Mouse (Mus musculus): Measurements from ENCODE around the gene Cntnap2. TPM values are rescaled to one million over a fixed set of nuclear protein-coding genes. Genes with fewer than 3 reads are reported as not detected.
A peak's percentile ranks its signal among the peaks of the same experiment; 100 is the strongest.
"Not testable (repeated sequence)": the region's sequence is repeated elsewhere in the genome, so short reads cannot be mapped to it uniquely, and the experiment has no call there.

Cntnap2 gene
- polyA plus RNA-seq, 1 experiment from 2014 or later: 1.3 TPM

GRCm38 (mm10) chr6:47188596-47188995, 2129.4 kb downstream of the Cntnap2 start:
- not testable (repeated sequence) for H3K4me3 ChIP-seq (ENCODE audit: low read depth, low read length); H3K27ac ChIP-seq (ENCODE audit: low read depth); H3K9me3 ChIP-seq (ENCODE audit: control insufficient read depth, low read length); H3K4me2 ChIP-seq (ENCODE audit: low read length); H3K4me1 ChIP-seq (replicated peaks; ENCODE audit: control insufficient read depth, insufficient read depth, low read length); H3K36me3 ChIP-seq (ENCODE audit: control insufficient read depth, insufficient read depth, low read length); DNase-seq (ENCODE audit: low spot score); H3K27me3 ChIP-seq (replicated peaks; ENCODE audit: control insufficient read depth, insufficient read depth, low read length); ATAC-seq (replicated peaks; ENCODE audit: low FRiP score, low TSS enrichment, low read depth); H3K9ac ChIP-seq (ENCODE audit: low read length)
- 94% methylated on average over 6 of the region's 6 CpGs for WGBS

- H3K9me3 ChIP-seq (ENCODE audit: control insufficient read depth, low read length): no peaks in the 10 kb centered on the region
- H3K4me3 ChIP-seq (ENCODE audit: low read depth, low read length): no peak overlapping the region
- H3K9ac ChIP-seq (ENCODE audit: low read length): no peak overlapping the region
- H3K4me2 ChIP-seq (ENCODE audit: low read length): no peak overlapping the region
- H3K27me3 ChIP-seq (replicated peaks; ENCODE audit: control insufficient read depth, insufficient read depth, low read length): no peaks in the 10 kb centered on the region
- H3K27ac ChIP-seq (ENCODE audit: low read depth): no peak overlapping the region
- ATAC-seq (replicated peaks; ENCODE audit: low FRiP score, low TSS enrichment, low read depth) (no peak), DNase-seq (ENCODE audit: low spot score) (no peak)
- WGBS: 69% methylated on average over 7 of the region's 7 CpGs
- no peaks in the 10 kb centered on the region for H3K36me3 ChIP-seq (ENCODE audit: control insufficient read depth, insufficient read depth, low read length)
- no peaks in the 10 kb centered on the region for H3K4me1 ChIP-seq (replicated peaks; ENCODE audit: control insufficient read depth, insufficient read depth, low read length)
These were observed 2131.1 kb downstream of the Cntnap2 start for GRCm38 (mm10) chr6:47190282-47190681.

GRCm38 (mm10) chr6:47191277-47191800, 2132.2 kb downstream of the Cntnap2 start:
- Histone ChIP-seq H3K4me3 (ENCODE audit: low read depth, low read length) (no peak overlapping the region), H3K36me3 (ENCODE audit: control insufficient read depth, insufficient read depth, low read length) (no peaks in the 10 kb centered on the region), H3K27ac (ENCODE audit: low read depth) (no peak overlapping the region), H3K27me3 (replicated peaks; ENCODE audit: control insufficient read depth, insufficient read depth, low read length) (no peaks in the 10 kb centered on the region), H3K9ac (ENCODE audit: low read length) (no peak overlapping the region), H3K4me2 (ENCODE audit: low read length) (0 out of 2 replicates have a peak overlapping the region, but pooled peaks have one; percentile 8), H3K4me1 (replicated peaks; ENCODE audit: control insufficient read depth, insufficient read depth, low read length) (no peaks in the 10 kb centered on the region), H3K9me3 (ENCODE audit: control insufficient read depth, low read length) (no peaks in the 10 kb centered on the region)
- ATAC-seq (replicated peaks; ENCODE audit: low FRiP score, low TSS enrichment, low read depth) (no peak), DNase-seq (ENCODE audit: low spot score) (no peak)
- 19% methylated on average over 7 of the region's 7 CpGs for WGBS

DNA sequence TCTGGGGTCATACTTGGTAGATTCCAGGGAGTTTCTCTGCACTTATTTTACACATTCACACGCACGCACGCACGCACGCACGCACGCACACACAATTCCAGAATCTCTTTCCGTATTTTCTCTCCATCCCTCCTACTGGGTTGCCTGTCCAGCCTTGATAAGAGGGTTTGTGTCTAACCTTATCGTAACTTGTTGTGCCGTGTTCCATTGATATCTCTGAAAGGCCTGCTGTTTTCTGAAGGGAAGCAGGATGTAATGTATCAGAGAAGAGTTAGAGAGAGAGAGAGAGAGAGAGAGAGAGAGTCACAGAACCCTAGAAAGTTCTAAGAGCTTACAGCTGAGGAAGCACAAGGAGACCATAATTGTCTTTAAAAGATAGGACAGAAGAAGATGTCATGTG, 2132.8 kb downstream of the Cntnap2 start:
- H3K27ac ChIP-seq (ENCODE audit: low read depth): no peak overlapping the region
- H3K4me2 ChIP-seq (ENCODE audit: low read length): no peak overlapping the region
- no peak for ATAC-seq (replicated peaks; ENCODE audit: low FRiP score, low TSS enrichment, low read depth)
- H3K27me3 ChIP-seq (replicated peaks; ENCODE audit: control insufficient read depth, insufficient read depth, low read length): no peaks in the 10 kb centered on the region
- no peaks in the 10 kb centered on the region for H3K36me3 ChIP-seq (ENCODE audit: control insufficient read depth, insufficient read depth, low read length)
- no peak overlapping the region for H3K4me3 ChIP-seq (ENCODE audit: low read depth, low read length)
- H3K4me1 ChIP-seq (replicated peaks; ENCODE audit: control insufficient read depth, insufficient read depth, low read length): no peaks in the 10 kb centered on the region
- no peak overlapping the region for H3K9ac ChIP-seq (ENCODE audit: low read length)
- H3K9me3 ChIP-seq (ENCODE audit: control insufficient read depth, low read length): no peaks in the 10 kb centered on the region
- no peak for DNase-seq (ENCODE audit: low spot score)
- WGBS: 88% methylated on average over 10 of the region's 10 CpGs

- H3K27ac ChIP-seq (ENCODE audit: low read depth): no peak overlapping the region
- ATAC-seq (replicated peaks; ENCODE audit: low FRiP score, low TSS enrichment, low read depth) (no peak), DNase-seq (ENCODE audit: low spot score) (no peak)
- no peaks in the 10 kb centered on the region for H3K27me3 ChIP-seq (replicated peaks; ENCODE audit: control insufficient read depth, insufficient read depth, low read length)
- 66% methylated on average over 9 of the region's 9 CpGs for WGBS
- no peaks in the 10 kb centered on the region for H3K4me1 ChIP-seq (replicated peaks; ENCODE audit: control insufficient read depth, insufficient read depth, low read length)
- H3K4me2 ChIP-seq (ENCODE audit: low read length): no peak overlapping the region
- H3K36me3 ChIP-seq (ENCODE audit: control insufficient read depth, insufficient read depth, low read length): no peaks in the 10 kb centered on the region
- H3K4me3 ChIP-seq (ENCODE audit: low read depth, low read length): no peak overlapping the region
- no peaks in the 10 kb centered on the region for H3K9me3 ChIP-seq (ENCODE audit: control insufficient read depth, low read length)
- no peak overlapping the region for H3K9ac ChIP-seq (ENCODE audit: low read length)
These were observed 2133.3 kb downstream of the Cntnap2 start for GRCm38 (mm10) chr6:47192478-47192877.

DNA sequence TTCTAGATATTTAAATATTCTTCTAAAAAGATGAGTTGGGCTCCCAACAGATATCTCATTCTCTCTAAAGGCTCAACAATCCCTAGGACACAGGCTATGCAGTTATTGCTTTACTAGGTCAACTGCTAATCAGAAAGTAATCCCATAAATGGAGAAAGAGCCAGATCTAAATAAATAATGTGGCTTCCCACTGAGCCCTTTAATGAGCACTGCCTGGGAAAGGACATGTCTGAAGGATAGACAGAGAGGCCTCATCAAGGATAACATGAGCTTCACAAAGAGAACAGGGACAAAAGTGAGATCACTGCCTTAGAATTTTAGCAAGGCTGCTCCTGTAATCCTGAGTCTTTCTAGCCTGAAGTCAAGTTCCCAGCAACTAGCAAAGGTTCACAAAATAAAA, 2138.4 kb downstream of the Cntnap2 start:
- DNase-seq (ENCODE audit: low spot score) (no peak), ATAC-seq (replicated peaks; ENCODE audit: low FRiP score, low TSS enrichment, low read depth) (no peak)
- Histone ChIP-seq H3K27me3 (replicated peaks; ENCODE audit: control insufficient read depth, insufficient read depth, low read length) (no peaks in the 10 kb centered on the region), H3K4me2 (ENCODE audit: low read length) (no peak overlapping the region), H3K9ac (ENCODE audit: low read length) (no peak overlapping the region), H3K27ac (ENCODE audit: low read depth) (no peak overlapping the region), H3K4me1 (replicated peaks; ENCODE audit: control insufficient read depth, insufficient read depth, low read length) (no peaks in the 10 kb centered on the region), H3K36me3 (ENCODE audit: control insufficient read depth, insufficient read depth, low read length) (no peaks in the 10 kb centered on the region), H3K9me3 (ENCODE audit: control insufficient read depth, low read length) (no peaks in the 10 kb centered on the region), H3K4me3 (ENCODE audit: low read depth, low read length) (no peak overlapping the region)

GRCm38 (mm10) chr6:47200671-47201070, 2141.5 kb downstream of the Cntnap2 start:
- no peak overlapping the region for H3K9ac ChIP-seq (ENCODE audit: low read length)
- ATAC-seq (replicated peaks; ENCODE audit: low FRiP score, low TSS enrichment, low read depth) (no peak), DNase-seq (ENCODE audit: low spot score) (no peak)
- no peak overlapping the region for H3K27ac ChIP-seq (ENCODE audit: low read depth)
- no peak overlapping the region for H3K4me2 ChIP-seq (ENCODE audit: low read length)
- no peaks in the 10 kb centered on the region for H3K27me3 ChIP-seq (replicated peaks; ENCODE audit: control insufficient read depth, insufficient read depth, low read length)
- H3K9me3 ChIP-seq (ENCODE audit: control insufficient read depth, low read length): no peaks in the 10 kb centered on the region
- H3K4me3 ChIP-seq (ENCODE audit: low read depth, low read length): no peak overlapping the region
- H3K4me1 ChIP-seq (replicated peaks; ENCODE audit: control insufficient read depth, insufficient read depth, low read length): no peaks in the 10 kb centered on the region
- H3K36me3 ChIP-seq (ENCODE audit: control insufficient read depth, insufficient read depth, low read length): no peaks in the 10 kb centered on the region

DNA sequence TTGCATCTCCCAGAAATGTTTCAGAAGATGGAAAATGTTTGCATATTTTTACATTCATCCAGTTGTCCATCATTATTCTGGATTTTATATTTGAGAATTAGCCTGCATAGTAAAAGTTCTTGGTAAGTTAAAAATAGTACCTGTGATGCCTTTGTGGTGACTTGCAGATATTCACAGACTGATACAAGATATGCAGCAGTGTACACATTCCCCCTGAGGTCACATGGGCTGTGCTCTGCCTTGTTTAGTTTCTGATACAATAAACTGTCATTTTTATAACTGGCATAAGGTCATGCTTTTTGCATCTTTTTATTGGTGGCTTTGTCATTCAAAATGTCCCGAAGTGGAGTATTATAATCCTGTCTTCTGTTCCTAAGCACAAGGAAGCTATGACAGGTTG, 2148.9 kb downstream of the Cntnap2 start:
- Histone ChIP-seq H3K27ac (ENCODE audit: low read depth) (no peak overlapping the region), H3K9ac (ENCODE audit: low read length) (no peak overlapping the region), H3K4me3 (ENCODE audit: low read depth, low read length) (no peak overlapping the region), H3K27me3 (replicated peaks; ENCODE audit: control insufficient read depth, insufficient read depth, low read length) (no peaks in the 10 kb centered on the region), H3K4me1 (replicated peaks; ENCODE audit: control insufficient read depth, insufficient read depth, low read length) (no peaks in the 10 kb centered on the region), H3K4me2 (ENCODE audit: low read length) (no peak overlapping the region), H3K9me3 (ENCODE audit: control insufficient read depth, low read length) (no peaks in the 10 kb centered on the region), H3K36me3 (ENCODE audit: control insufficient read depth, insufficient read depth, low read length) (no peaks in the 10 kb centered on the region)
- 62% methylated on average over 1 of the region's 1 CpGs for WGBS
- ATAC-seq (replicated peaks; ENCODE audit: low FRiP score, low TSS enrichment, low read depth) (no peak), DNase-seq (ENCODE audit: low spot score) (no peak)

GRCm38 (mm10) chr6:47214731-47215130, 2155.6 kb downstream of the Cntnap2 start:
- ATAC-seq (replicated peaks; ENCODE audit: low FRiP score, low TSS enrichment, low read depth) (no peak), DNase-seq (ENCODE audit: low spot score) (no peak)
- H3K4me3 ChIP-seq (ENCODE audit: low read depth, low read length): no peak overlapping the region
- no peak overlapping the region for H3K27ac ChIP-seq (ENCODE audit: low read depth)
- no peaks in the 10 kb centered on the region for H3K4me1 ChIP-seq (replicated peaks; ENCODE audit: control insufficient read depth, insufficient read depth, low read length)
- no peaks in the 10 kb centered on the region for H3K36me3 ChIP-seq (ENCODE audit: control insufficient read depth, insufficient read depth, low read length)
- H3K9ac ChIP-seq (ENCODE audit: low read length): no peak overlapping the region
- H3K4me2 ChIP-seq (ENCODE audit: low read length): no peak overlapping the region
- H3K9me3 ChIP-seq (ENCODE audit: control insufficient read depth, low read length): no peaks in the 10 kb centered on the region
- H3K27me3 ChIP-seq (replicated peaks; ENCODE audit: control insufficient read depth, insufficient read depth, low read length): no peaks in the 10 kb centered on the region

All from intestine, embryonic 14.5 days (tissue).